Mouse (Mus musculus): Measurements from ENCODE around the gene Oser1. TPM values are rescaled to one million over a fixed set of nuclear protein-coding genes. Genes with fewer than 3 reads are reported as not detected.

Oser1 gene
- total and polyA plus RNA-seq, 3 experiments = 43.8 to 53.9 TPM; not detected in 1

DNA sequence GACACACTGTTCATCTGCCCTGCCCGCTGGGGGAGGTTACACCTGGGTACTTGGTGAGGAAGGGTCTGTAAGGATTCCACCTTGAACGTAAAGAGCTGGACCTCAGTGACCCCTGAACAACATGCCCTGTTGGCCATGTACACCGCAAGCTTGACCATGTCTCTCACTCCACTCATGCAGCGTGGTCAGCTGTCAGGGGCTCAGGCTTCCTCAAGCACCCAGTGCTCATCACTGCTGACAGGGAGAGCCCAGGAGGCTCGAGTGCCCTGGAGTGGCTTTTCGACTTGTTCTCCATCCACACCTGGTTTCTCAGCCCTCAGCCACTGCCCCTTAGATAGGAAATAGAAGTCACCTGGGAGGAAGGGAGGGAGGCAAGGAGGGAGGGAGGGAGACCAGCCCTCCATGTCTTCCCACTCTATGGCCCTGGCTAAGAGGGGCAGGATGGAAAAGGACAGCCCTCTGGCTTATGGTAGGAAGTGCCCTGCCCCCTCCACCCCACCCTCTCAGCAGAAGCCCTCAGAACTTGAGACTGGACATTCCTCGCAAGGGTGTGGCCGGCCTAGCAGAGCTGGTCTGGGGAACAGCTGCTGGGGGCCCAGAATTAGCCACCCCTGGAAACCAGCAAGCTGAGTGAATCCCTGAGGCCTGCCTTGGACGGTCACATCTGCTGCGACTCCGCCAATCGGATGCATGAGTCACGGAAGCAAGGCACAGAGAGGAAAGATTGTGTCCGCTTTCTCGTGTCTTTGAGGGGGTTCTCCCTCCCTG, 37.9 kb downstream of the Oser1 start:
- H3K9me3 ChIP-seq (replicated peaks; ENCODE audit: insufficient read depth, low read length) = no peaks in the 10 kb centered on the region
- H3K79me2 ChIP-seq (ENCODE audit: control insufficient read depth, insufficient read depth, low read length, poor library complexity) = no peaks in the 10 kb centered on the region
- no peak overlapping the region for H3K4me3 ChIP-seq (ENCODE audit: control insufficient read depth in 1 of 2, insufficient read depth in 1 of 2, low read depth in 2 of 2, low read length in 2 of 2)
- no peaks in the 10 kb centered on the region for H3K36me3 ChIP-seq (ENCODE audit: control insufficient read depth in 1 of 2, insufficient read depth in 2 of 2, low read length in 2 of 2)
- no peak for DNase-seq (ENCODE audit: low read depth, low spot score)
- no peak overlapping the region for H3K9ac ChIP-seq (ENCODE audit: control insufficient read depth, low read depth, low read length, poor library complexity, severe bottlenecking)
- no peak overlapping the region for H3K27ac ChIP-seq (ENCODE audit: control insufficient read depth, low read depth, low read length)
- no peaks in the 10 kb centered on the region for H3K27me3 ChIP-seq (ENCODE audit: control insufficient read depth in 1 of 2, insufficient read depth in 2 of 2, low read length in 2 of 2)
- H3K4me1 ChIP-seq (ENCODE audit: control insufficient read depth in 1 of 2, insufficient read depth in 2 of 2, low read length in 2 of 2) = no peaks in the 10 kb centered on the region
- TF ChIP-seq SIN3A (IDR thresholded peaks at IDR 0.05; ENCODE audit: low read length) (no peak), RCOR1 (IDR thresholded peaks at IDR 0.05; ENCODE audit: low read depth, low read length) (no peak), RAD21 (IDR thresholded peaks at IDR 0.05; ENCODE audit: low read depth, low read length) (no peak), JUND (IDR thresholded peaks at IDR 0.05; ENCODE audit: low read depth, low read length) (no peak)

DNA sequence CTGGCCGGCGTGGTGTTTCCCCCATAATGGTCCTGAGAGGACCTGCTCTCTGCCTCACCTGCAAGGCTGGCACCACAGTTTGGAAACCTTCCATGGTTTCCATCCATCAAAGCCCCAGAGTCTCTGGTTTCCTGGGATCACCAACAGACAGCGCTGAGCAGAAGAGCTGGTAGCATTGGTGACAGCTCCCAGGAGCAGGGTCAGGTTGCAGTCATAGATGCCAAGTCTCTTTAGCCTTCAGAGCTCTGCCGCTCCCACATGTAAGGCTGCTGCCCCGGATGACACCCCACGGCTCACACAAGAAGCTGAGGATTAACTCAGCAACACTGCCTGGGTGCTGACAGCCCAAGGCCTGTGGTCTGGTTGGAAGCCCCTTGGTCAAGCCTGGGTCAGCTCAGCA, 39.4 kb downstream of the Oser1 start:
- H3K27me3 ChIP-seq (ENCODE audit: control insufficient read depth in 1 of 2, insufficient read depth in 2 of 2, low read length in 2 of 2) = no peaks in the 10 kb centered on the region; a peak in 1 of 4 replicates
- H3K79me2 ChIP-seq (ENCODE audit: control insufficient read depth, insufficient read depth, low read length, poor library complexity) = no peaks in the 10 kb centered on the region
- TF ChIP-seq CHD1 (IDR thresholded peaks at IDR 0.05; ENCODE audit: low read depth, low read length) (no peak), POLR2AphosphoS5 (IDR thresholded peaks at IDR 0.05; ENCODE audit: borderline replicate concordance, low read depth, low read length) (no peak), MAFK (IDR thresholded peaks at IDR 0.05; ENCODE audit: borderline replicate concordance, low read depth, low read length) (no peak), GABPA (IDR thresholded peaks at IDR 0.05; ENCODE audit: low read depth, low read length) (no peak), MAX (IDR thresholded peaks at IDR 0.05; ENCODE audit: low read length) (no peak), ZMIZ1 (IDR thresholded peaks at IDR 0.05; ENCODE audit: low read depth, low read length) (no peak), SMC3 (IDR thresholded peaks at IDR 0.05; ENCODE audit: low read depth, low read length) (no peak), CTCF (IDR thresholded peaks at IDR 0.05 in 2 of 3, conservative IDR thresholded peaks at IDR 0.05 in 1 of 3; ENCODE audit: control insufficient read depth in 1 of 3, insufficient read depth in 1 of 3, low read depth in 2 of 3, low read length in 3 of 3, poor library complexity in 1 of 3, severe bottlenecking in 1 of 3) (no peak), NRF1 (IDR thresholded peaks at IDR 0.05; ENCODE audit: insufficient read depth, low read depth, low read length, poor library complexity, severe bottlenecking) (no peak), CHD2 (IDR thresholded peaks at IDR 0.05; ENCODE audit: low read length) (no peak), E2F4 (IDR thresholded peaks at IDR 0.05; ENCODE audit: borderline replicate concordance, low read depth, low read length) (no peak), MXI1 (IDR thresholded peaks at IDR 0.05; ENCODE audit: low read depth, low read length) (no peak), MEF2A (IDR thresholded peaks at IDR 0.05; ENCODE audit: extremely low read depth, insufficient replicate concordance, low read depth, low read length, poor library complexity, severe bottlenecking) (no peak)
- no peak for DNase-seq (ENCODE audit: low read depth, low spot score)
- H3K9me3 ChIP-seq (replicated peaks; ENCODE audit: insufficient read depth, low read length) = no peaks in the 10 kb centered on the region
- H3K4me1 ChIP-seq (ENCODE audit: control insufficient read depth in 1 of 2, insufficient read depth in 2 of 2, low read length in 2 of 2) = no peaks in the 10 kb centered on the region
- no peak overlapping the region for H3K4me3 ChIP-seq (ENCODE audit: control insufficient read depth in 1 of 2, insufficient read depth in 1 of 2, low read depth in 2 of 2, low read length in 2 of 2)
- H3K27ac ChIP-seq (ENCODE audit: control insufficient read depth, low read depth, low read length) = no peak overlapping the region
- no peaks in the 10 kb centered on the region for H3K36me3 ChIP-seq (ENCODE audit: control insufficient read depth in 1 of 2, insufficient read depth in 2 of 2, low read length in 2 of 2)
- H3K9ac ChIP-seq (ENCODE audit: control insufficient read depth, low read depth, low read length, poor library complexity, severe bottlenecking) = no peak overlapping the region

Measured in MEL (cell line).